Mouse (Mus musculus): Measurements from ENCODE around the gene Hvcn1. TPM values are rescaled to one million over a fixed set of nuclear protein-coding genes. Genes with fewer than 3 reads are reported as not detected.
"Not testable (repeated sequence)": the region's sequence is repeated elsewhere in the genome, so short reads cannot be mapped to it uniquely, and the experiment has no call there.

The Hvcn1 gene
- total RNA-seq, 1 experiment from 2014 or later: 9.3 TPM

GRCm38 (mm10) chr5:122200872-122201271 is 5.7 kb upstream of the Hvcn1 start:
- ATAC-seq (replicated peaks; ENCODE audit: low read depth, poor library complexity, severe bottlenecking): no peak

DNA sequence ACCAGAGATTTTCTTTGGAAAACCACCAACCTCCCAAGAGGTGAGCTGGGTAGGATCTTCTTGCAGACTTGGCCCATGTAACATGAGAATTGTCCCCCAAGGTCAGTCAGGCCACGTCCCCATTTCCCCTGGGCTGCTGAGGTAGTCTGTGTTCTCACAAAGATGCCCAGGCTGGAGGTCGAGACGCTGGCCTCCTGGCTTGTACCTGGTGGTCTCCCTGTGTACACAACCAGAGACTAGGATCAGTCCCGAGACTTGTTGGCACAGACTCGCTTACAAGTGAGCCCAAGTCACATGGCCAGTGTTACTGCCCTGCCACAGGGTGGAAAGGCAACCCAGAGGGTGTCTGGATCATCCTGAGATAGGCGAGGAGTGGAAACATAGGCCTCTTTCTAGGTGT is 4.7 kb upstream of the Hvcn1 start:
- ATAC-seq (replicated peaks; ENCODE audit: low read depth, poor library complexity, severe bottlenecking): no peak

- peak; percentile 88 for ATAC-seq (replicated peaks; ENCODE audit: low read depth, poor library complexity, severe bottlenecking)
Observed at GRCm38 (mm10) chr5:122204180-122204579, 2.4 kb upstream of the Hvcn1 start.

- no peak for ATAC-seq (replicated peaks; ENCODE audit: low read depth, poor library complexity, severe bottlenecking)
Observed at GRCm38 (mm10) chr5:122208909-122209308, 2.3 kb downstream of the Hvcn1 start.

GRCm38 (mm10) chr5:122209591-122210368 is 3.2 kb downstream of the Hvcn1 start:
- peak; percentile 70 for ATAC-seq (replicated peaks; ENCODE audit: low read depth, poor library complexity, severe bottlenecking)

GRCm38 (mm10) chr5:122210890-122211289 is 4.3 kb downstream of the Hvcn1 start:
- peak; percentile 40 for ATAC-seq (replicated peaks; ENCODE audit: low read depth, poor library complexity, severe bottlenecking)

DNA sequence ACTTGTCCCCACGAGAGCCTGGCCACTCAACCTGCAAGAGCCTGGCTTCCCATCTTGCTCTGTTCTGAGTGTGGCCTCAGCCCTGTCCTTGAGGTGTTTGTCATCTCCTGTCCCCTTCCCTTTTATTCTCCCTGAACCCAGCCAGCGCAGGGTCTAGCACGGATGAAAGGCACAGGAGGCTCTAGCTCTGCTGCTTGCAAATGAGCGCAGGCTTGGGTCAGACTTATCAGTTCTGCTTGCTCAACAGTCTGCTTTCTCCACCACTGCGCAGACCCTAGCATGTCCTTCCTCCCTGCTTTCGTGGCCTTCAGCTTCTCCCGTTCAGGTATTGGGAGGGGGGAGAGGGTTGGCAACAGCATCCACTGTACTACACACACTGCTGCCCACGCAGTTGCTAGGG is 5.5 kb downstream of the Hvcn1 start:
- ATAC-seq (replicated peaks; ENCODE audit: low read depth, poor library complexity, severe bottlenecking): no peak

GRCm38 (mm10) chr5:122212820-122213219 is 6.2 kb downstream of the Hvcn1 start:
- not testable (repeated sequence) for ATAC-seq (replicated peaks; ENCODE audit: low read depth, poor library complexity, severe bottlenecking)

DNA sequence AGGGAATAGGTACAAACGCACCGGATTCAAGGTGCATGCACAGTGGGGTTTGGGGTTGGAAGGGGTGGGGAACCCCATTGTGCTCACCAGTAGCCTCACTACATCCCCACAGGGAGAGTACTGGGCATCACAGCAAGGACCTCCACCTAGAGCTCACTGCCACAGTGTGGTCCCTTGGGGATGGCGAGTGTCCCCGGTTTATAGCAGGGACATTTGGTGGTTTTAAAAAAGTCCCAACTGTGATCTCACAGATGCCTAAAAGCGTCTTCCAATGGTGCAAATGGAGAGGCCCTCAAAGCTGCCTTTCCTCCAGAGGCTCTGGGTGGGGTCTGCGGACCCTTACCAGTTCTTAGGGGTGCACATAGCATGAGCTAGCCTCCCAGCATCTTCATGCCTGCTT is 7.3 kb downstream of the Hvcn1 start:
- no peak for ATAC-seq (replicated peaks; ENCODE audit: low read depth, poor library complexity, severe bottlenecking)

DNA sequence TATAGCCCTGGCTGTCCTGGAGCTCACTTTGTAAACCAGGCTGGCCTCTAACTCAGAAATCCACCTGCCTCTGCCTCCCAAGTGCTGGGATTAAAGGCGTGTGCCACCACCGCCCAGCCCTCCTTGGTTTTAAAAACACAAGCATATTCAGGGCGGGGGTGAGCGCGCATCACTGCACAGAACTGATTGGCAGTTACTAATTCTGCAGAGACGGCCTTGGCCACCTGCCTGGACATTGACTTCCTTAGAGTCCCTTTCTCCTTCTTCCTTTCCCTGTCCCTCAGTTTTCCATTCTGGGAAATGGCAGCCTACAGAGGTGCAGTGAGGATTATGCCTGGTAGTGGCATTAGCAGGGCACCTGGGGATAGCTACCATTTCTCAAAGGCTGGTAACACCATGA is 11.0 kb downstream of the Hvcn1 start:
- no peak for ATAC-seq (replicated peaks; ENCODE audit: low read depth, poor library complexity, severe bottlenecking)

- no peak for ATAC-seq (replicated peaks; ENCODE audit: low read depth, poor library complexity, severe bottlenecking)
Observed at GRCm38 (mm10) chr5:122218109-122218905, 11.7 kb downstream of the Hvcn1 start.

DNA sequence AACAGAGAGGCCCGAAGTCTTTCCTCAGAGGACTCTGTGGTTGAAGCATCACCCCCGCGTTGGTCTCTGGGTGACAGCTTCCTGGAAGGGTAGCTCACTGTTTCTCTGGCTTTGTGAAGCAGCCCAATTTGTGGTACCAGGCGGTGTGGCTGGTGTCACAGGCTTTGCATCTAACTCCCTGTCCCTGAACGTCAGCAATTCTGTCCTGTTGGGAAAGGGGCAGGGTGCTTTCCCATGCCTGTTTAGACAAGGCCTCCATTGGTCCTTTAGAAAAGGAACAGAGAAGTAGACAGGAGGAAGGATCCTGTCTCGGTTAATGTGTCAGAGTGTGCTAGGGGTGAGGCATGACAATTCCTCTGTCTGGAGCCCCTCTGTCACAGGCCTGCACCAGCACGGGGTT is 12.3 kb downstream of the Hvcn1 start:
- peak; percentile 26 for ATAC-seq (replicated peaks; ENCODE audit: low read depth, poor library complexity, severe bottlenecking)

- peak; percentile 67 for ATAC-seq (replicated peaks; ENCODE audit: low read depth, poor library complexity, severe bottlenecking)
Observed at GRCm38 (mm10) chr5:122219655-122220629, 13.3 kb downstream of the Hvcn1 start.

- no peak for ATAC-seq (replicated peaks; ENCODE audit: low read depth, poor library complexity, severe bottlenecking)
Observed at GRCm38 (mm10) chr5:122221085-122221484, 14.5 kb downstream of the Hvcn1 start.

DNA sequence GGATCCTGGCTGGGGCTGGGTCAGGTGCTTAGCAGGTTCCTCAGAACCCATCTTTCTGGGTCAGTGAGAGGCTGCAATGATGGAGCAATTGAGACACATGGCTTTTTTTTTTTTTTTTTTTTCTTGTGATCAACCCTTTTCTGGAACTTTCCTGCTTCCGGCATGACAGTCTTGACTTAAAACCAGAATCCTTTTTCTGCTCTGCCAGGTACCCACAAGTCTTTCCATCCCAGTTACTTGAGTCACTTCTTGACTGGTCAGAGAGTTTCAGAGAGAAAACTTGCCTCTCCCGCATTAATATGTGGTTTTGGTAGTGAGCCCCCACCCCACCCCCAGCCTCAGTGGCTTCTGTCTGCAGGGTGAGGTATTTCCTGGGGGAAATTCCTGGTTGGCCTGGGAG is 17.7 kb downstream of the Hvcn1 start:
- ATAC-seq (replicated peaks; ENCODE audit: low read depth, poor library complexity, severe bottlenecking): no peak

- ATAC-seq (replicated peaks; ENCODE audit: low read depth, poor library complexity, severe bottlenecking): no peak
Observed at GRCm38 (mm10) chr5:122228271-122228765, 21.7 kb downstream of the Hvcn1 start.

- no peak for ATAC-seq (replicated peaks; ENCODE audit: low read depth, poor library complexity, severe bottlenecking)
Observed at GRCm38 (mm10) chr5:122228772-122229171, 22.2 kb downstream of the Hvcn1 start.

GRCm38 (mm10) chr5:122230816-122231215 is 24.2 kb downstream of the Hvcn1 start:
- no peak for ATAC-seq (replicated peaks; ENCODE audit: low read depth, poor library complexity, severe bottlenecking)

DNA sequence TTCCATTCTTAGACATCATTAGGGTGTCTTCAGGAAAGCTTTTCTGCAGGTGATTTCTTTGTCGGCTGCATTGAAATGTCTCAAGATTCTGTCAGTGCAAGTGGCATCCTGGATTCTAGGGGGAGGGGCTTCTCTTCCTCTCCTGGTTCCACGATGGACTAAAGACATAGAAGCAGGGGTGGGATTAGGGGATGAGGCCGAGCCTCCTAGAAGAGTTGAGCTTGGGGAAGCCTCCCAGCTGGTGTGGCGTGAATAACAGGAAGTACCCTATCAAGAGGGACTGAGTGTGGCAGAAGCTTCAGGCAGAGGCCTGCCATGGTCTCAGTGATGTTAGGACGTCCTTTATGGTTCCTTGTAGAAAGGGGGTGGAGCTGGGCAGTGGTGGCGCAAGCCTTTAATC is 24.8 kb downstream of the Hvcn1 start:
- ATAC-seq (replicated peaks; ENCODE audit: low read depth, poor library complexity, severe bottlenecking): 0 out of 2 replicates have a peak, but pooled peaks have one; percentile 20

- no peak for ATAC-seq (replicated peaks; ENCODE audit: low read depth, poor library complexity, severe bottlenecking)
Observed at GRCm38 (mm10) chr5:122232004-122232403, 25.4 kb downstream of the Hvcn1 start.
